Mouse (Mus musculus) intestine, embryonic 16.5 days (tissue): ENCODE results near the gene Nfia. TPM values are rescaled to one million over a fixed set of nuclear protein-coding genes. Genes with fewer than 3 reads are reported as not detected.
A peak's percentile ranks its signal among the peaks of the same experiment; 100 is the strongest.

Source experiments
- ATAC-seq: fragments of 200-750 bp; cut with Nextera tagmentation; 2 replicates; pipeline ENCODE4 v1.8.0; 2017; ENCODE audit warnings: moderate TSS enrichment, moderate library complexity
- H3K27ac ChIP-seq: fragments of 300-500 bp; sonication (generic); 2 replicates; pipeline ENCODE4 v1.5.1; 2014; ENCODE audit warnings: mild to moderate bottlenecking, low read length
- H3K27me3 ChIP-seq: fragments of 300-500 bp; sonication (generic); replicated peaks from 2 replicates; pipeline ENCODE4 v1.6.1; 2014; ENCODE audit warnings: low read length, control low read depth, mixed read lengths; ENCODE audit not compliant: control insufficient read depth, insufficient read depth
- H3K36me3 ChIP-seq: fragments of 300-500 bp; sonication (generic); 2 replicates; pipeline ENCODE4 v1.6.1; 2014; ENCODE audit warnings: low read length, control low read depth; ENCODE audit not compliant: control insufficient read depth, insufficient read depth
- H3K4me1 ChIP-seq: fragments of 300-500 bp; sonication (generic); 2 replicates; pipeline ENCODE4 v1.6.1; 2014; ENCODE audit warnings: low read length, control low read depth, mixed read lengths; ENCODE audit not compliant: control insufficient read depth, insufficient read depth
- H3K4me2 ChIP-seq: fragments of 300-500 bp; sonication (generic); 2 replicates; pipeline ENCODE4 v1.6.1; 2014; ENCODE audit warnings: low read depth, low read length, control low read depth
- H3K4me3 ChIP-seq: fragments of 300-500 bp; sonication (generic); 2 replicates; pipeline ENCODE4 v1.5.1; 2014; ENCODE audit warnings: mild to moderate bottlenecking, low read length
- H3K9ac ChIP-seq: fragments of 300-500 bp; sonication (generic); 2 replicates; pipeline ENCODE4 v1.6.1; 2014; ENCODE audit warnings: low read depth, low read length
- H3K9me3 ChIP-seq: fragments of 300-500 bp; sonication (generic); 2 replicates; pipeline ENCODE4 v1.6.1; 2016; ENCODE audit warnings: low read length, control low read depth; ENCODE audit not compliant: control insufficient read depth
- WGBS: fragments of 180-500 bp; shearing (Covaris S2); extraction: QIAGEN DNeasy Blood & Tissue Kit; methylation state at CpG from one replicate; pipeline ENCODE4 v1.1.7; 2014; 5-methylcytosine and 5-hydroxymethylcytosine counted together
- polyA plus RNA-seq: library from polyadenylated mRNA; unstranded; fragments of >200 nt; fragmentation: Nextera tagmentation; extraction: Ambion mirVana; gene quantifications from 2 replicates; pipeline ENCODE4 v1.2.1, GENCODE M21; 2015

Gene Nfia
- polyA plus RNA-seq, 1 experiment from 2014 or later, result 24.0 TPM

DNA sequence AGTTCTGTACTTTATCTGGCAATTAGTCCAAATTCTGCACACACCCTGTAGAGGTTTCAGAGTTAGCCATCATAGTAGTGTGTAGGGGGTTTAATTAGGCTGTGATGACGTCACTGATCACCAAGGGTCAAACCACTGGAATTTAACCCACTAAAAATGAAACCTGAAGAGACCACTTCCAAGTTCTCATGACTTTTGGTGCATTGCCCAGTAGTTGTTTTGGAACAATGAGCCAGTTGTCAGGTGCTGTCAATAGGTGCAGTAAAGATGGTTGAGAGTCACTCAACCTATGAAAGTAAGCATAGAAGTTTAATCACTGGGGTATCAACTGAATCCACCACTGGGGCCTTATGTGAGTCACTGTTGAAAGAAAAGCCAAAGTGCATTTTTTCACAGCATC, 191.4 kb downstream of the Nfia start:
- Histone ChIP-seq H3K4me1 (no peaks in the 10 kb centered on the region; the same call in 1 of the 2 replicates), H3K9ac (no peak overlapping the region), H3K4me3 (no peak overlapping the region), H3K27me3 (no peaks in the 10 kb centered on the region), H3K36me3 (no peaks in the 10 kb centered on the region), H3K27ac (no peak overlapping the region), H3K9me3 (no peaks in the 10 kb centered on the region), H3K4me2 (no peak overlapping the region)
- no peak for ATAC-seq
- WGBS, result 65% methylated on average over 1 of the region's 1 CpGs

DNA sequence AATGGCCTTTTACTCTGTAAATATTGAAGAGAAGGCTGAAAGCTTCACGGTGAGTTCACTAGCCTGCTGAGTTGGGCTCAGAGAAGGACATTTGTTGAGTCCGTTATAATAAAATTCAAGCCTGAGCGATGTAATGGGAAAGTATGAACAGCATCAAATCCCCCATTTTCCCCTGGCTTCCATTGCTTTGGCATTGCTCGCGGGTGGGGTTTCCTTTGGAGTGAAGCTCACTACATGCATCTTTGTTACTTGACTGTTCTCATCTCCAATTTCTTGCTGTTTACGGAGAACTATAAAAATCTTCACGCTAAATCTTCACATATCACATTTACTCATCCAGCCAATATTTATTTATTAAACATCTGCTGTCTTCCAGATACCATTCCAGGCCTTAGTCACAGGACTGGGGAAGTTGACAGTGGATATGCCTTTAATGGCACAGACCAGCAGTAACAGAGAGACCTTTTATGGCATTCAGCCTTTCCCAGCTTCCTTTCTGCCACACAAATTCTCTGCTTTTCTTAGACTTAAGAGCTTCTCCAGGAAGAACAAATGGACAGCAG, 196.3 kb downstream of the Nfia start:
- Histone ChIP-seq H3K27ac (no peak overlapping the region), H3K36me3 (no peaks in the 10 kb centered on the region), H3K27me3 (no peaks in the 10 kb centered on the region), H3K4me3 (no peak overlapping the region), H3K9me3 (no peaks in the 10 kb centered on the region), H3K9ac (no peak overlapping the region), H3K4me1 (no peaks in the 10 kb centered on the region; the same call in none of the 2 replicates), H3K4me2 (no peak overlapping the region)
- WGBS, result 69% methylated on average over 7 of the region's 7 CpGs
- ATAC-seq, result no peak

DNA sequence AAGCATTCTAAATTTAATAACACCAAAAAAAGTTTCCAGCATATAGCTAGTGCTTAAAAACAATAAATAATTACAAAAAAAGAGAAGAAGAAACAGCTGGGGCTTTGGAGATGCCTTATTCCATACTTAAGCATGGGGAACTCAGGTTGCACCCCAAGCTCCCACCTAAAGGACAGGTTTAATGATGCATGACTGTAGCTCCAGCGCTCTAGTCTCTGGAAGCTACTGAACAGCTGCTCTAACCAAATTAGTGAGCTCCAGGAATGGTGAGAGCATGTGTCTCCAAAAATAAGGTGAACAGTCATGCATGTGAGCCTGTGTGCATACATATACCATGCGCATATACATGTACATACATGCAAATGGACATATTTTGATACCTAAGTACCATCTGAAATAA, 200.5 kb downstream of the Nfia start:
- Histone ChIP-seq H3K27me3 (no peaks in the 10 kb centered on the region), H3K9ac (no peak overlapping the region), H3K4me3 (no peak overlapping the region), H3K36me3 (no peaks in the 10 kb centered on the region), H3K27ac (no peak overlapping the region), H3K4me2 (no peak overlapping the region), H3K4me1 (peaks cover 7% of the 10 kb centered on the region), H3K9me3 (no peaks in the 10 kb centered on the region)
- ATAC-seq, result no peak
- 86% methylated on average over 2 of the region's 2 CpGs for WGBS

DNA sequence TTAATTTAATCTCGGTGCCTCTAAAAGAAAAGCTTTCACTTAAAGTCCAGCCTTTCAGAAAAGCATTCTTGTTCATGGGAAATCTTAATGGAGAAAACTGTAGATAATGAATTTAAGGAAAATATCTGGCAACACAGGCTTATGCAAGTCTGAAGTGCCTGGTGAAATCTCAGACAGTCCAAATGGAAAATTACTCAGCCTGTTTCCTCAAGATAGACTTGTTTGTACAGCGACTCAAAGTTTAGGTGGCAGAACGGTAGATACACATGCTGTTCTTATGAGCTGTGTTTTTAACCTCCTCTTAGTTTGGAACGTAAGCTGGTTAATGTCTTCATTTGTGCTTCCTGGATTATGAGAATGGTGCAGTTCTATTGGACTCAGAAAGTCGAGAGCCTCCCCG, 201.5 kb downstream of the Nfia start:
- H3K27ac ChIP-seq, result no peak overlapping the region

DNA sequence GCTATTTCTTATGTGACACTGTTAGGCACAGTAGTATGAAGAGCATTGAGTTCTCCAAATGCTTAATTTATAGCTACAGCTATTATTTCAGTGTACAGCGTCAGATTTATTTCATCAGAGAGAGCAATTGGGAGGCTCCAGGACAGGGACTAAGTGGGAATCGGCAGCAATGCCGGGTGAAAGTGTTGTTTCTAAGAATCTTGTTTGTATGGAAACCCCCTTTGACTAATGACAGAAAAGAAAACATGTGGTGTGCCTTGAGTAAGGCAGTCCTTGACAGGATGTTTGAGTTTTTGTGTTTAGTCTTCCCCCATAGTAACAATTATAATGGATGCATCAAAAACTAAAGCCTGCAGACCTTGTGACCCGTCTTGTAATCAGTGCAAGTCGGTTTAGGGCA, 204.4 kb downstream of the Nfia start:
- ATAC-seq, result 0 out of 2 replicates have a peak, but pooled peaks have one; percentile 38
- no peak overlapping the region for H3K9ac ChIP-seq
- H3K4me3 ChIP-seq, result no peak overlapping the region
- no peaks in the 10 kb centered on the region for H3K9me3 ChIP-seq
- no peaks in the 10 kb centered on the region for H3K27me3 ChIP-seq
- H3K36me3 ChIP-seq, result no peaks in the 10 kb centered on the region
- peaks cover 7% of the 10 kb centered on the region; the same call in 1 of the 2 replicates for H3K4me1 ChIP-seq
- H3K27ac ChIP-seq, result no peak overlapping the region
- WGBS, result 47% methylated on average over 5 of the region's 5 CpGs
- no peak overlapping the region for H3K4me2 ChIP-seq

More for the DNA sequence above, 201.5 kb downstream of the Nfia start:
- H3K27me3 ChIP-seq, result no peaks in the 10 kb centered on the region
- H3K9me3 ChIP-seq, result no peaks in the 10 kb centered on the region
- no peak overlapping the region for H3K4me2 ChIP-seq
- no peaks in the 10 kb centered on the region for H3K36me3 ChIP-seq
- no peak for ATAC-seq
- no peak overlapping the region for H3K9ac ChIP-seq
- peaks cover 7% of the 10 kb centered on the region; the same call in 1 of the 2 replicates for H3K4me1 ChIP-seq
- WGBS, result 56% methylated on average over 6 of the region's 6 CpGs
- no peak overlapping the region for H3K4me3 ChIP-seq

DNA sequence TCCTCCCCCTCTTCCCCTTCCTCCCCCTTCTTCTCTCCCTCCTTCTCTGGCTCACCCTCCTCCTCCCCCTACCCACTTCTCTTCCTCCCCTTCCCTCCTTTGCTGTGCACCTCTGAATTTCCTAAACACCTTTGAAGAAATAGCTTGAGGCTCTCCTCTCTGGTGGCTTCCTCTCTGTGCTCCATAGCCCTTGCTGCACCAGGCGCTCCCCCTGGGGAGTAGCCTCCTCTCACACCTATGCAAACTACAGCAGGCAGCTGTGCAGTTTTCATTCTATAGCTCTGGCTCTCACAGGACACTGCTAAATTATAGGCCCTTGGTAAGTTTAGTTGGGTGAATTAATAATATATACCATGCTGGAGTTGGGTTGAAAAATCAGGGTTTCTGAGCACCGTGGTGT, 211.8 kb downstream of the Nfia start:
- 81% methylated on average over 2 of the region's 2 CpGs for WGBS
- no peaks in the 10 kb centered on the region for H3K9me3 ChIP-seq

GRCm38 (mm10) chr4:97986056-97986734, 213.7 kb downstream of the Nfia start:
- no peak for ATAC-seq
- 91% methylated on average over 1 of the region's 1 CpGs for WGBS

More for the DNA sequence above, 211.8 kb downstream of the Nfia start:
- no peaks in the 10 kb centered on the region for H3K36me3 ChIP-seq
- no peaks in the 10 kb centered on the region for H3K4me1 ChIP-seq
- no peaks in the 10 kb centered on the region for H3K27me3 ChIP-seq
- H3K4me3 ChIP-seq, result no peak overlapping the region
- H3K9ac ChIP-seq, result no peak overlapping the region
- ATAC-seq, result no peak
- H3K27ac ChIP-seq, result no peak overlapping the region
- no peak overlapping the region for H3K4me2 ChIP-seq

DNA sequence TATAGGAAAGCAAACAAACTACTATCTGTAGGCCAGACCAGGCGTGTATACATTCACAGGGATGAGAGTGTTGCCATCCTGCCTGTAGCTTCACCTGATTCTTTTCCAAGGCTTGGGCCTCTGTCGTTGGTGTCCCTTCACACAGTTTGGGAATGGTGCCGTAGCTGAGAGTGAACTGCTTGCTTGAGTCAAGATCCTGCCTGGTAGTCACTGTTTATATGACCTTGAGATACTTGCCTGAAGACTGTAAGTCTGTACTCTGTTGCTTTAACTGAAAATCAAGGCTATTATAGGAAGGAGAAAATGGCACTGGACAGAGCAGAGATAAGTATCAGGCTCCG, 214.2 kb downstream of the Nfia start:
- Histone ChIP-seq H3K4me2 (no peak overlapping the region), H3K4me3 (no peak overlapping the region), H3K9ac (no peak overlapping the region), H3K27me3 (no peaks in the 10 kb centered on the region), H3K27ac (no peak overlapping the region), H3K4me1 (peaks cover 7% of the 10 kb centered on the region; the same call in 1 of the 2 replicates), H3K36me3 (no peaks in the 10 kb centered on the region), H3K9me3 (no peaks in the 10 kb centered on the region)
- ATAC-seq, result no peak
- WGBS, result 67% methylated on average over 4 of the region's 4 CpGs

More at GRCm38 (mm10) chr4:97986056-97986734, 213.7 kb downstream of the Nfia start:
- Histone ChIP-seq H3K27ac (no peak overlapping the region), H3K4me3 (no peak overlapping the region), H3K9me3 (no peaks in the 10 kb centered on the region), H3K9ac (no peak overlapping the region), H3K4me2 (no peak overlapping the region), H3K4me1 (peaks cover 7% of the 10 kb centered on the region; the same call in 1 of the 2 replicates), H3K27me3 (no peaks in the 10 kb centered on the region), H3K36me3 (no peaks in the 10 kb centered on the region)

- Histone ChIP-seq H3K4me2 (no peak overlapping the region), H3K9me3 (no peaks in the 10 kb centered on the region), H3K9ac (no peak overlapping the region), H3K27ac (no peak overlapping the region), H3K4me1 (peaks cover 7% of the 10 kb centered on the region; the same call in 1 of the 2 replicates), H3K27me3 (no peaks in the 10 kb centered on the region), H3K4me3 (no peak overlapping the region), H3K36me3 (no peaks in the 10 kb centered on the region)
- no peak for ATAC-seq
- WGBS, result 83% methylated on average over 5 of the region's 5 CpGs
Observed at GRCm38 (mm10) chr4:97988703-97989102, 216.2 kb downstream of the Nfia start.
